Comparison of ENCODE assay signal across 22 mouse cellular contexts in genomic region chr5:97300114-97300840, GRCm38 (mm10).
DNase-seq lines count a peak whose midpoint lies in the region; ATAC-seq lines count a peak whose summit lies in the region.
"Had no signal": no experiment of that assay in that cellular context is flagged by ENCODE, and none has a peak within 500 bp of the region (broad histone marks: within the 10 kb centered on the region; RNA-seq: fewer than 3 reads in every experiment).

No protein-coding gene starts in this region.

- no peaks in the 10 kb centered on the region for H3K27me3 ChIP-seq in forebrain, embryonic 15.5 days
- H3K27me3 ChIP-seq in forebrain, embryonic 14.5 days (replicated peaks; ENCODE audit: control insufficient read depth, insufficient read depth, low read length), result no peaks in the 10 kb centered on the region
- no peaks in the 10 kb centered on the region for H3K27me3 ChIP-seq in liver, embryonic 13.5 days
- H3K27me3 ChIP-seq: hindbrain, embryonic 12.5 days; intestine, embryonic 15.5 days; limb, embryonic 12.5 days had no signal

- no peak for ATAC-seq in forebrain, embryonic 15.5 days (replicated peaks)
- no peak for ATAC-seq in forebrain, embryonic 14.5 days
- peak; percentile 91 for ATAC-seq in liver, embryonic 13.5 days (ENCODE audit: low read depth)
- ATAC-seq in megakaryocyte progenitor cell, adult 5-6 weeks (replicated peaks; ENCODE audit: poor library complexity), result peak; percentile 42
- ATAC-seq in erythroid progenitor cell, adult 5-6 weeks (replicated peaks; ENCODE audit: low FRiP score, poor library complexity, severe bottlenecking), result no peak
- ATAC-seq: activated CD4-positive, CD25-positive, alpha-beta regulatory T cell, adult 4 months; CD4-positive, CD25-positive, alpha-beta regulatory T cell, adult 4 months; intestine, embryonic 15.5 days; lung, postnatal 0 days had no signal

- no peak overlapping the region for H3K4me3 ChIP-seq in forebrain, embryonic 15.5 days
- H3K4me3 ChIP-seq in forebrain, embryonic 14.5 days (ENCODE audit: low read depth, low read length), result no peak overlapping the region
- no peak overlapping the region for H3K4me3 ChIP-seq in liver, embryonic 13.5 days (replicated peaks)
- H3K4me3 ChIP-seq: hindbrain, embryonic 12.5 days; intestine, embryonic 15.5 days; limb, embryonic 12.5 days had no signal

- H3K9ac ChIP-seq in forebrain, embryonic 15.5 days (replicated peaks), result no peak overlapping the region
- H3K9ac ChIP-seq in forebrain, embryonic 14.5 days (ENCODE audit: low read length), result no peak overlapping the region
- H3K9ac ChIP-seq in liver, embryonic 13.5 days, result no peak overlapping the region
- H3K9ac ChIP-seq: hindbrain, embryonic 12.5 days; intestine, embryonic 15.5 days; limb, embryonic 12.5 days had no signal

- H3K9me3 ChIP-seq in forebrain, embryonic 15.5 days, result no peaks in the 10 kb centered on the region
- H3K9me3 ChIP-seq in forebrain, embryonic 14.5 days (replicated peaks; ENCODE audit: control insufficient read depth, low read length), result no peaks in the 10 kb centered on the region
- no peaks in the 10 kb centered on the region for H3K9me3 ChIP-seq in liver, embryonic 13.5 days (replicated peaks)
- H3K9me3 ChIP-seq: hindbrain, embryonic 12.5 days; intestine, embryonic 15.5 days; limb, embryonic 12.5 days had no signal

- DNase-seq in forebrain, embryonic 14.5 days (ENCODE audit: low spot score), result no peak
- DNase-seq in liver, result peak; percentile 6
- DNase-seq in liver, embryonic 13.5 days, result peak; percentile 9
- DNase-seq in Muller cell, postnatal 12 days (ENCODE audit: inconsistent ontology term), result no peak
- DNase-seq: adrenal gland, adult 2 months; adrenal gland, postnatal 36 days; gastrocnemius, postnatal 14 days; heart, postnatal 14 days; kidney, adult 9 months; kidney, postnatal 10 days; lung, adult 18-20 months; lung, postnatal 4 days had no signal

- peaks cover 12% of the 10 kb centered on the region; the same call in 1 of the 2 replicates for H3K4me1 ChIP-seq in forebrain, embryonic 15.5 days
- H3K4me1 ChIP-seq in forebrain, embryonic 14.5 days (ENCODE audit: control insufficient read depth, insufficient read depth, low read length), result 0 out of 2 replicates have a peak, but pooled peaks cover 3% of the 10 kb centered on the region
- H3K4me1 ChIP-seq in liver, embryonic 13.5 days (replicated peaks), result peaks cover 7% of the 10 kb centered on the region; the same call in 1 of the 2 replicates
- H3K4me1 ChIP-seq: intestine, embryonic 15.5 days had no signal

- H3K36me3 ChIP-seq in forebrain, embryonic 15.5 days, result no peaks in the 10 kb centered on the region
- no peaks in the 10 kb centered on the region for H3K36me3 ChIP-seq in forebrain, embryonic 14.5 days (ENCODE audit: control insufficient read depth, insufficient read depth, low read length)
- H3K36me3 ChIP-seq in liver, embryonic 13.5 days, result no peaks in the 10 kb centered on the region
- H3K36me3 ChIP-seq: hindbrain, embryonic 12.5 days; intestine, embryonic 15.5 days; limb, embryonic 12.5 days had no signal

- peak overlapping the region; percentile 51 for H3K27ac ChIP-seq in forebrain, embryonic 15.5 days (replicated peaks)
- no peak overlapping the region for H3K27ac ChIP-seq in forebrain, embryonic 14.5 days (ENCODE audit: low read depth, low read length)
- no peak overlapping the region for H3K27ac ChIP-seq in liver, embryonic 13.5 days
- H3K27ac ChIP-seq: hindbrain, embryonic 12.5 days; hindbrain, postnatal 0 days; intestine, embryonic 15.5 days; limb, embryonic 12.5 days had no signal

- no peak overlapping the region for H3K4me2 ChIP-seq in forebrain, embryonic 15.5 days (replicated peaks)
- H3K4me2 ChIP-seq in forebrain, embryonic 14.5 days (ENCODE audit: low read length), result no peak overlapping the region
- no peak overlapping the region for H3K4me2 ChIP-seq in liver, embryonic 13.5 days
- H3K4me2 ChIP-seq: hindbrain, embryonic 12.5 days; intestine, embryonic 15.5 days; limb, embryonic 12.5 days had no signal

- WGBS in forebrain, embryonic 15.5 days, result 65% methylated on average over 6 of the region's 6 CpGs
- WGBS in forebrain, embryonic 14.5 days, result 64% methylated on average over 6 of the region's 6 CpGs
- WGBS in liver, embryonic 13.5 days (ENCODE audit: insufficient replicate concordance), result 40% methylated on average over 6 of the region's 6 CpGs

Comparison
In these comparisons a context has a peak if more than half of its experiments do, and no peak if none do; other contexts are left out.
1. ATAC-seq: peak in liver, embryonic 13.5 days (single experiment) and megakaryocyte progenitor cell, adult 5-6 weeks (single experiment); none in forebrain, embryonic 15.5 days (single experiment), forebrain, embryonic 14.5 days (single experiment) and erythroid progenitor cell, adult 5-6 weeks (single experiment).
2. DNase-seq: peak in liver (single experiment) and liver, embryonic 13.5 days (single experiment); none in forebrain, embryonic 14.5 days (single experiment) and Muller cell, postnatal 12 days (single experiment).